Mouse (Mus musculus) WW6 (cell line): ENCODE results near the gene Dab2.

Experiments
- DNase-seq: peaks from one replicate; pipeline ENCODE4 v3.0.0-alpha.2; 2013; ENCODE audit warnings: low read depth, low spot score

Gene Dab2

GRCm38 (mm10) chr15:6466995-6467394 is 167.4 kb downstream of the Dab2 start:
- no peak for DNase-seq

DNA sequence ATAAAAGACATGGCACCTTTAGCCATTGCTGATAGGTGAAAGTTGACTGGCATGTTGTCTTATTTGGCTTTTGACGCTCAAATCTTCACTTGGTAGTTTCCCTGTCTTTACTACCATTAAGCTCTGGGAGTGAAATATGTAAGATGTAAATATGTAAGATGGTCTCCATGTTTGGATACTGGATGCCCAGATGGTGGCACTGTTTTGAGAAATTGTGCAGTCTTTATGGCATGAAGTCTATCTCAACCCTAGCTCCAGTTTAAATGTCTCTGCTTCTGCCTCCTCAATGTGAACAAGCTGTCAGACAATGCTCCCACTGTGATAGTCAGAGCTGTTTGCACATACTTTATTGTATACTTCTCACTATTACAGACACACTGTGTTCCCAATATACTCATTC is 169.3 kb downstream of the Dab2 start:
- DNase-seq: no peak

DNA sequence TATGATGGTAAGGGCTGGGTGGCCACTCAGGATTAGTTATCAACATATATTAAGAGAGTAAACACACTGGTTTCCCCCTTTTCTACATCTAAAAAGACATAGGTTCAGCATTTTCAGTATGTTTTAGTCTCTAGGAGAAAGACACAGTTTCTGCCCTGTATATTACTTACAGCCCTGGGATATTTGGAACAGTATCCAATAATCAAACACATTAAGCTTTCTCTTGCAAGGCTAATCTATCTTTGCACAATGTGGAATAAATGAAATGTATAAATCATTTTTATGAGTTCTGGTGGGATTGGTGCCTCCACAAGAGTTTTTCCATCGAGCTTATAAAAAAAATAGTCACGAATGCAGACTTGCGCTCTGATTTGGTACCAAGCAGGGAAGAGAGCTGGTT is 169.8 kb downstream of the Dab2 start:
- DNase-seq: no peak

DNA sequence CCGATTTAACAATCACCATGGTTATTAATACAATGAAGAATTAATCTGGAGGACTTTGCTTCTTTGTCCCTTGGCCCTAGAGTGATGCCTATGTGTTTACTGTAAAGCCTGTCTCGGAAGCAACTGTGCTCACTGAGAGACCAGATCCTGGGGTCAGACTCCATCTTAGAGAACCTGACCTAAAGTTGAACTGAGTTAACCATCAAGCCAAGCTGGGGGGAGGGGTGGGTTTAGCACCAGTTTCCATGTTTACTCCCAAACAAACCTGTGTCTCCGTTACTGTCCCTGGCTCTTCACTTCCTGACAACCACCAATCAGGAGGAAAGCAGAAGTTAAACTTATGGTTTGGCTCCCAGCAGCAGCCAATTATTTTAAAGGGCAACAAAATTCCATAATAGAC is 184.0 kb downstream of the Dab2 start:
- DNase-seq: no peak
